Mouse (Mus musculus) megakaryocyte, embryonic 14.5 days (primary cell): ENCODE data around the gene Slc16a3. TPM values are rescaled to one million over a fixed set of nuclear protein-coding genes. Genes with fewer than 3 reads are reported as not detected.

Source experiments
- H3K27me3 ChIP-seq: replicated peaks from 2 replicates; pipeline ENCODE3; 2012; ENCODE audit warnings: inconsistent platforms
- H3K36me3 ChIP-seq: replicated peaks from 2 replicates; pipeline ENCODE3; 2012; ENCODE audit warnings: low read length, inconsistent platforms, mixed read lengths
- H3K4me1 ChIP-seq: 2 replicates; pipeline ENCODE4 v1.6.1; 2012; ENCODE audit warnings: inconsistent platforms
- H3K4me3 ChIP-seq: replicated peaks from 2 replicates; pipeline ENCODE3; 2012; ENCODE audit warnings: moderate library complexity, mild to moderate bottlenecking, inconsistent platforms
- H3K9me3 ChIP-seq: 2 replicates; pipeline ENCODE4 v1.6.1; 2012; ENCODE audit warnings: inconsistent platforms
- FLI1 ChIP-seq: IDR thresholded peaks from 2 replicates; pipeline ENCODE4 v1.6.1; 2012; ENCODE audit warnings: low read length, inconsistent platforms, mixed read lengths
- GATA1 ChIP-seq: IDR thresholded peaks from 3 replicates; pipeline ENCODE4 v1.6.1; 2012; ENCODE audit warnings: mixed read lengths, low read length, inconsistent platforms, borderline replicate concordance
- polyA plus RNA-seq: library from polyadenylated mRNA; stranded (reverse); fragments of >175 nt; gene quantifications from 2 replicates; pipeline ENCODE4 v1.2.3, GENCODE M21; 2012; ENCODE audit warnings: low replicate concordance; ENCODE audit not compliant: insufficient read depth

The Slc16a3 gene
- polyA plus RNA-seq, 1 experiment: 816 TPM

GRCm38 (mm10) chr11:120989523-120989922, 41.2 kb downstream of the Slc16a3 start:
- H3K9me3 ChIP-seq: no peaks in the 10 kb centered on the region
- peak overlapping the region; percentile 95 for H3K4me3 ChIP-seq
- H3K27me3 ChIP-seq: no peaks in the 10 kb centered on the region
- H3K4me1 ChIP-seq: peaks cover 81% of the 10 kb centered on the region
- no peak for TF ChIP-seq FLI1
- TF ChIP-seq GATA1: no peak
- peaks cover 66% of the 10 kb centered on the region for H3K36me3 ChIP-seq

GRCm38 (mm10) chr11:120990126-120990781, 42.0 kb downstream of the Slc16a3 start:
- no peak for TF ChIP-seq GATA1
- no peak for TF ChIP-seq FLI1
- H3K4me3 ChIP-seq: peak overlapping the region; percentile 95
- H3K4me1 ChIP-seq: peaks cover 80% of the 10 kb centered on the region
- H3K27me3 ChIP-seq: no peaks in the 10 kb centered on the region
- no peaks in the 10 kb centered on the region for H3K9me3 ChIP-seq
- H3K36me3 ChIP-seq: peaks cover 65% of the 10 kb centered on the region

GRCm38 (mm10) chr11:120990951-120991526, 42.8 kb downstream of the Slc16a3 start, which contains the start of gene Csnk1d:
TSS of gene Csnk1d (minus strand) at chr11:120991330.
- Histone ChIP-seq H3K4me1 (peaks cover 77% of the 10 kb centered on the region), H3K27me3 (no peaks in the 10 kb centered on the region), H3K4me3 (peak within 1 kb of the TSS; percentile 95), H3K9me3 (no peaks in the 10 kb centered on the region), H3K36me3 (peaks cover 64% of the 10 kb centered on the region)
- TF ChIP-seq GATA1: no peak
- no peak for TF ChIP-seq FLI1

GRCm38 (mm10) chr11:120991791-120992190, 43.5 kb downstream of the Slc16a3 start:
- peak overlapping the region; percentile 95 for H3K4me3 ChIP-seq
- H3K27me3 ChIP-seq: no peaks in the 10 kb centered on the region
- H3K4me1 ChIP-seq: peaks cover 70% of the 10 kb centered on the region
- H3K36me3 ChIP-seq: peaks cover 63% of the 10 kb centered on the region
- TF ChIP-seq FLI1: no peak
- no peak for TF ChIP-seq GATA1
- no peaks in the 10 kb centered on the region for H3K9me3 ChIP-seq

GRCm38 (mm10) chr11:120993080-120993479, 44.8 kb downstream of the Slc16a3 start:
- Histone ChIP-seq H3K9me3 (no peaks in the 10 kb centered on the region), H3K4me3 (no peak overlapping the region), H3K27me3 (no peaks in the 10 kb centered on the region), H3K4me1 (peaks cover 57% of the 10 kb centered on the region), H3K36me3 (peaks cover 60% of the 10 kb centered on the region)
- TF ChIP-seq GATA1: no peak

GRCm38 (mm10) chr11:120993586-120993985, 45.3 kb downstream of the Slc16a3 start:
- H3K4me1 ChIP-seq: peaks cover 52% of the 10 kb centered on the region
- H3K4me3 ChIP-seq: no peak overlapping the region
- peaks cover 60% of the 10 kb centered on the region for H3K36me3 ChIP-seq
- H3K27me3 ChIP-seq: no peaks in the 10 kb centered on the region
- no peak for TF ChIP-seq FLI1
- no peak for TF ChIP-seq GATA1
- H3K9me3 ChIP-seq: no peaks in the 10 kb centered on the region

GRCm38 (mm10) chr11:120994741-120995140, 46.5 kb downstream of the Slc16a3 start:
- Histone ChIP-seq H3K9me3 (no peaks in the 10 kb centered on the region), H3K27me3 (no peaks in the 10 kb centered on the region), H3K4me3 (no peak overlapping the region), H3K4me1 (peaks cover 41% of the 10 kb centered on the region), H3K36me3 (peaks cover 56% of the 10 kb centered on the region)
- no peak for TF ChIP-seq FLI1
- no peak for TF ChIP-seq GATA1

GRCm38 (mm10) chr11:121001966-121002365, 53.7 kb downstream of the Slc16a3 start:
- H3K4me3 ChIP-seq: no peak overlapping the region
- peaks cover 8% of the 10 kb centered on the region for H3K9me3 ChIP-seq
- H3K4me1 ChIP-seq: peaks cover 36% of the 10 kb centered on the region
- peaks cover 23% of the 10 kb centered on the region for H3K36me3 ChIP-seq
- peaks cover 8% of the 10 kb centered on the region for H3K27me3 ChIP-seq
- TF ChIP-seq GATA1 (no peak), FLI1 (no peak)

- Histone ChIP-seq H3K9me3 (peaks cover 8% of the 10 kb centered on the region), H3K27me3 (peaks cover 16% of the 10 kb centered on the region), H3K4me1 (peaks cover 37% of the 10 kb centered on the region), H3K36me3 (peaks cover 7% of the 10 kb centered on the region), H3K4me3 (no peak overlapping the region)
- TF ChIP-seq GATA1: no peak
- no peak for TF ChIP-seq FLI1
Observed at GRCm38 (mm10) chr11:121004281-121004680, 56.0 kb downstream of the Slc16a3 start.

- TF ChIP-seq GATA1 (no peak), FLI1 (no peak)
- Histone ChIP-seq H3K27me3 (peaks cover 19% of the 10 kb centered on the region), H3K4me1 (peaks cover 40% of the 10 kb centered on the region), H3K36me3 (peaks cover 4% of the 10 kb centered on the region), H3K4me3 (no peak overlapping the region), H3K9me3 (peaks cover 4% of the 10 kb centered on the region)
Observed at GRCm38 (mm10) chr11:121006184-121006583, 57.9 kb downstream of the Slc16a3 start.
